Mouse (Mus musculus): ENCODE measurements at regions not wholly inside any gene's neighbourhood (a gene's known extent, or its start where the extent isn't known, plus 50 kb on each side); places are given as distances from the start of the nearest gene placed in this dataset.

GRCm38 (mm10) chr12:79959540-79960305 is 153.1 kb downstream of the Zfp36l1 start:
- TF ChIP-seq ZC3H11A (IDR thresholded peaks at IDR 0.05; ENCODE audit: borderline replicate concordance, low read depth, low read length) (no peak), HCFC1 (IDR thresholded peaks at IDR 0.05; ENCODE audit: borderline replicate concordance, insufficient read depth, low read length) (no peak), MAFK (IDR thresholded peaks at IDR 0.05; ENCODE audit: insufficient read depth, low read depth, low read length) (no peak)

Data from ES-E14 (cell line).